13 mouse cellular contexts compared by ENCODE assay signal in the genomic region with DNA sequence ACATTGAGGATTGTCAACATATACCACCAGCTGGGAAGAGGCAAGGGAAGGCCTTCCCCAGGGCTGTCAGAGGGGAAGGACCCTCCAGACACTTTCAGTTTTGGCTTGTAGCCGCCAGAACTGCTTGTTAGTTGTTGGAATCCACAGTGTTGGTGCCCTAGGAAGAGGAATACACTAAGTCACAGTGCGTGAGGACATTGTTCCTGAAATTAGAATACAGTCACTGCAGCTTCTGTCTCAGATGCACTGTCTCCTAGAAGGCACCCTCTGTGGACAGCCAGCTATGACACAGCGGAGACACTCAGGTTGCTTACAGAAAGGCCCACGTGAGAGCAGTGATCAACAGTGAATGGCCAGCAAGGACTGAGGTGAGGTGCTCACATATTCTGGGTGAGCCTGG. TPM values are rescaled to one million over a fixed set of nuclear protein-coding genes. Genes with fewer than 3 reads are reported as not detected.
DNase-seq lines count a peak whose midpoint lies in the region; ATAC-seq and TF ChIP-seq lines count a peak whose summit lies in the region.
"Had no signal": no experiment of that assay in that cellular context is flagged by ENCODE, and none has a peak within 500 bp of the region (broad histone marks: within the 10 kb centered on the region; RNA-seq: fewer than 3 reads in every experiment).

No protein-coding gene starts in this region.

- H3K79me2 ChIP-seq in macrophage (ENCODE audit: inconsistent target): no peaks in the 10 kb centered on the region

- H3K27me3 ChIP-seq in embryonic facial prominence, embryonic 14.5 days (replicated peaks; ENCODE audit: control insufficient read depth, insufficient read depth, low read length): no peaks in the 10 kb centered on the region
- H3K27me3 ChIP-seq in embryonic facial prominence, embryonic 10.5 days (replicated peaks; ENCODE audit: low read depth, poor library complexity, severe bottlenecking): no peaks in the 10 kb centered on the region

- H3K4me2 ChIP-seq in embryonic facial prominence, embryonic 14.5 days (ENCODE audit: low read depth, low read length): no peak overlapping the region
- H3K4me2 ChIP-seq: midbrain, embryonic 11.5 days had no signal

- H3K36me3 ChIP-seq in embryonic facial prominence, embryonic 14.5 days (ENCODE audit: control insufficient read depth, insufficient read depth, low read length): no peaks in the 10 kb centered on the region
- no peaks in the 10 kb centered on the region for H3K36me3 ChIP-seq in embryonic facial prominence, embryonic 10.5 days (replicated peaks)
- no peaks in the 10 kb centered on the region for H3K36me3 ChIP-seq in macrophage (ENCODE audit: inconsistent target)

- H3K27ac ChIP-seq in embryonic facial prominence, embryonic 14.5 days (replicated peaks; ENCODE audit: low read depth, low read length): 0 out of 2 replicates have a peak overlapping the region, but pooled peaks have one; percentile 21
- no peak overlapping the region for H3K27ac ChIP-seq in embryonic facial prominence, embryonic 10.5 days (replicated peaks)
- 0 out of 2 replicates have a peak overlapping the region, but pooled peaks have one; percentile 6 for H3K27ac ChIP-seq in layer of hippocampus, adult 2 months
- H3K27ac ChIP-seq in macrophage: peak overlapping the region; percentile 96

- H3K9ac ChIP-seq in embryonic facial prominence, embryonic 14.5 days (ENCODE audit: low read depth, low read length): no peak overlapping the region

- H3K4me3 ChIP-seq in embryonic facial prominence, embryonic 14.5 days (ENCODE audit: low read depth, low read length): no peak overlapping the region
- no peak overlapping the region for H3K4me3 ChIP-seq in embryonic facial prominence, embryonic 10.5 days
- H3K4me3 ChIP-seq in layer of hippocampus, adult 2 months: no peak overlapping the region
- H3K4me3 ChIP-seq in macrophage (ENCODE audit: inconsistent target): no peak overlapping the region
- H3K4me3 ChIP-seq: erythroblast, embryonic 14.5 days had no signal

- WGBS in embryonic facial prominence, embryonic 14.5 days: 66% methylated on average over 4 of the region's 4 CpGs
- WGBS in embryonic facial prominence, embryonic 10.5 days: 76% methylated on average over 4 of the region's 4 CpGs
- 20% methylated on average over 4 of the region's 4 CpGs for WGBS in macrophage (ENCODE audit: missing documents)

- TF ChIP-seq CTCF in layer of hippocampus, adult 2 months (conservative IDR thresholded peaks at IDR 0.05): no peak

- ATAC-seq in embryonic facial prominence, embryonic 14.5 days (ENCODE audit: low read depth): no peak
- ATAC-seq in common myeloid progenitor, adult 5-6 weeks (replicated peaks; ENCODE audit: low read depth, poor library complexity, severe bottlenecking): peak; percentile 46

- no peaks in the 10 kb centered on the region for H3K4me1 ChIP-seq in embryonic facial prominence, embryonic 14.5 days (ENCODE audit: control insufficient read depth, insufficient read depth, low read length)
- H3K4me1 ChIP-seq in embryonic facial prominence, embryonic 10.5 days: no peaks in the 10 kb centered on the region

- H3K9me3 ChIP-seq in embryonic facial prominence, embryonic 14.5 days (ENCODE audit: control insufficient read depth, low read length): no peaks in the 10 kb centered on the region
- H3K9me3 ChIP-seq in embryonic facial prominence, embryonic 10.5 days: no peaks in the 10 kb centered on the region

- no peak for DNase-seq in embryonic facial prominence, embryonic 14.5 days (ENCODE audit: low spot score)
- DNase-seq in embryonic facial prominence, embryonic 10.5 days (ENCODE audit: low spot score): no peak
- no peak for DNase-seq in layer of hippocampus, adult 2 months (ENCODE audit: low spot score in 2 of 2)
- DNase-seq in layer of hippocampus, adult 9-11 months: no peak
- no peak for DNase-seq in urinary bladder, postnatal 10 days (ENCODE audit: low spot score)
- DNase-seq in left cerebral cortex, adult 18-20 months (ENCODE audit: low spot score in 2 of 2): no peak
- DNase-seq: adrenal gland, adult 8-10 months; cerebellum, postnatal 14 days had no signal

RNA-seq across cellular contexts. Expression of a gene that starts 6.1 kb away (rescaled TPM):
- polyA plus RNA-seq in embryonic facial prominence, embryonic 14.5 days (2014; fragmentation: Nextera tagmentation; extraction: Ambion mirVana): 323 and 397 TPM in 2 replicates
- polyA plus RNA-seq in embryonic facial prominence, embryonic 10.5 days (2016; fragmentation: Nextera tagmentation; extraction: Ambion mirVana): 477 and 521 TPM in 2 replicates
- 100 to 1,000 TPM; 356 to 358 TPM for total RNA-seq in layer of hippocampus, adult 2 months (2021)
- total RNA-seq in common myeloid progenitor, adult 5-6 weeks (2017): 875 and 880 TPM in 2 replicates
- total RNA-seq in macrophage (2018; cell fraction: chromatin; rRNA removed): 1,000 to 10,000 TPM; 1,478 to 2,930 (median 2,152) TPM
- total RNA-seq in macrophage (2018; cell fraction: cytosol; rRNA removed): 100 to 1,000 TPM; 128 to 425 (median 226) TPM
- total RNA-seq in macrophage (2018; cell fraction: nucleus; rRNA removed): 1,000 to 10,000 TPM in 19 of 26 experiments, 100 to 1,000 TPM in 7; 770 to 1,971 (median 1,269) TPM
- 244 to 534 TPM (median 325 TPM) in 3 replicates for polyA plus RNA-seq in macrophage (2018)
- 100 to 1,000 TPM; 277 to 300 TPM for total RNA-seq in left cerebral cortex, adult 18-20 months (2021)

RNA-seq across cellular contexts. Expression of a gene that starts 29.3 kb away (rescaled TPM):
- 0.45 and 0.47 TPM in 2 replicates for polyA plus RNA-seq in embryonic facial prominence, embryonic 14.5 days (2014; fragmentation: Nextera tagmentation; extraction: Ambion mirVana)
- 0.64 and 0.82 TPM in 2 replicates for polyA plus RNA-seq in embryonic facial prominence, embryonic 10.5 days (2016; fragmentation: Nextera tagmentation; extraction: Ambion mirVana)
- not detected for total RNA-seq in layer of hippocampus, adult 2 months (2021)
- total RNA-seq in common myeloid progenitor, adult 5-6 weeks (2017): 2.3 TPM in 1 of 2 replicates, not detected in the other
- under 1 TPM in 1 of 26 experiments, not detected in 25; 0.46 TPM for total RNA-seq in macrophage (2018; cell fraction: chromatin; rRNA removed)
- under 1 TPM in 1 of 26 experiments, not detected in 25; 0.26 TPM for total RNA-seq in macrophage (2018; cell fraction: cytosol; rRNA removed)
- not detected for total RNA-seq in macrophage (2018; cell fraction: nucleus; rRNA removed)
- polyA plus RNA-seq in macrophage (2018): not detected in 3 replicates
- not detected for total RNA-seq in left cerebral cortex, adult 18-20 months (2021)
- total RNA-seq: left cerebral cortex, postnatal 36 days had no signal
- polyA plus RNA-seq: erythroblast, embryonic 14.5 days had no signal
